Mouse (Mus musculus): ENCODE measurements around the gene Nmnat3.

Nmnat3 gene

GRCm38 (mm10) chr9:98367333-98367962 is 80.2 kb downstream of the Nmnat3 start:
- no peak for DNase-seq

- DNase-seq, result no peak
Measured at GRCm38 (mm10) chr9:98369707-98370106, 82.5 kb downstream of the Nmnat3 start.

- DNase-seq, result no peak
Measured at GRCm38 (mm10) chr9:98373358-98373757, 86.1 kb downstream of the Nmnat3 start.

- DNase-seq, result no peak
Measured at GRCm38 (mm10) chr9:98374897-98375296, 87.7 kb downstream of the Nmnat3 start.

- DNase-seq, result no peak
Measured at GRCm38 (mm10) chr9:98375329-98376170, 88.3 kb downstream of the Nmnat3 start.

GRCm38 (mm10) chr9:98379736-98380135 is 92.5 kb downstream of the Nmnat3 start:
- no peak for DNase-seq

GRCm38 (mm10) chr9:98380593-98380992 is 93.4 kb downstream of the Nmnat3 start:
- DNase-seq, result no peak

- no peak for DNase-seq
Measured at GRCm38 (mm10) chr9:98387741-98388632, 100.8 kb downstream of the Nmnat3 start.

- DNase-seq, result no peak
Measured at GRCm38 (mm10) chr9:98388633-98388965, 101.4 kb downstream of the Nmnat3 start.

- no peak for DNase-seq
Measured at GRCm38 (mm10) chr9:98393496-98393895, 106.3 kb downstream of the Nmnat3 start.

- no peak for DNase-seq
Measured at GRCm38 (mm10) chr9:98397211-98397610, 110.0 kb downstream of the Nmnat3 start.

GRCm38 (mm10) chr9:98397866-98398265 is 110.6 kb downstream of the Nmnat3 start:
- DNase-seq, result no peak

GRCm38 (mm10) chr9:98400185-98400894 is 113.1 kb downstream of the Nmnat3 start:
- no peak for DNase-seq

GRCm38 (mm10) chr9:98401611-98402010 is 114.4 kb downstream of the Nmnat3 start:
- no peak for DNase-seq

GRCm38 (mm10) chr9:98407771-98408170 is 120.5 kb downstream of the Nmnat3 start:
- DNase-seq, result no peak

- peak; percentile 70 to 74 for DNase-seq
Measured at GRCm38 (mm10) chr9:98409137-98409536, 121.9 kb downstream of the Nmnat3 start.

GRCm38 (mm10) chr9:98415427-98415826 is 128.2 kb downstream of the Nmnat3 start:
- no peak for DNase-seq

GRCm38 (mm10) chr9:98417919-98418318 is 130.7 kb downstream of the Nmnat3 start:
- DNase-seq, result peak; percentile 43 to 49

- no peak for DNase-seq
Measured at GRCm38 (mm10) chr9:98418346-98418745, 131.1 kb downstream of the Nmnat3 start.

- no peak for DNase-seq
Measured at GRCm38 (mm10) chr9:98420666-98421065, 133.4 kb downstream of the Nmnat3 start.

GRCm38 (mm10) chr9:98421903-98422302 is 134.7 kb downstream of the Nmnat3 start:
- DNase-seq, result no peak

- DNase-seq, result no peak
Measured at GRCm38 (mm10) chr9:98422656-98423055, 135.4 kb downstream of the Nmnat3 start, which contains the start of gene Rbp1. Gene Rbp1, plus strand, starts transcription at chr9:98422961.

- DNase-seq, result no peak
Measured at GRCm38 (mm10) chr9:98423691-98424090, 136.5 kb downstream of the Nmnat3 start.
